Mouse (Mus musculus) heart, embryonic 11.5 days (tissue): ENCODE results near the gene Lpin3. TPM values are rescaled to one million over a fixed set of nuclear protein-coding genes. Genes with fewer than 3 reads are reported as not detected.

Experiments
- ATAC-seq: fragments of 200-750 bp; cut with Nextera tagmentation; replicated peaks from 2 replicates; pipeline ENCODE4 v1.8.0; 2017; ENCODE audit warnings: moderate library complexity; ENCODE audit not compliant: insufficient number of reproducible peaks, low FRiP score, low TSS enrichment
- H3K27ac ChIP-seq: fragments of 300-500 bp; sonication (generic); 2 replicates; pipeline ENCODE4 v1.5.1; 2014; ENCODE audit warnings: mild to moderate bottlenecking, low read depth, low read length
- H3K27me3 ChIP-seq: fragments of 300-500 bp; sonication (generic); 2 replicates; pipeline ENCODE4 v1.6.1; 2014; ENCODE audit warnings: mild to moderate bottlenecking, low read length, mixed read lengths; ENCODE audit not compliant: control insufficient read depth, insufficient read depth
- H3K36me3 ChIP-seq: fragments of 300-500 bp; sonication (generic); 2 replicates; pipeline ENCODE4 v1.6.1; 2014; ENCODE audit warnings: mild to moderate bottlenecking, low read length, moderate library complexity, mixed read lengths; ENCODE audit not compliant: control insufficient read depth, insufficient read depth
- H3K4me1 ChIP-seq: fragments of 300-500 bp; sonication (generic); 2 replicates; pipeline ENCODE4 v1.6.1; 2014; ENCODE audit warnings: low read length; ENCODE audit not compliant: control insufficient read depth, insufficient read depth
- H3K4me2 ChIP-seq: fragments of 300-500 bp; sonication (generic); 2 replicates; pipeline ENCODE4 v1.6.1; 2014; ENCODE audit warnings: mild to moderate bottlenecking, moderate library complexity
- H3K4me3 ChIP-seq: fragments of 300-500 bp; sonication (generic); 2 replicates; pipeline ENCODE4 v1.5.1; 2014; ENCODE audit warnings: low read depth, low read length
- H3K9ac ChIP-seq: fragments of 300-500 bp; sonication (generic); 2 replicates; pipeline ENCODE4 v1.6.1; 2014; ENCODE audit warnings: mild to moderate bottlenecking, low read depth, low read length, moderate library complexity
- H3K9me3 ChIP-seq: fragments of 300-500 bp; sonication (generic); replicated peaks from 2 replicates; pipeline ENCODE4 v1.6.1; 2016; ENCODE audit warnings: low read length; ENCODE audit not compliant: control insufficient read depth
- WGBS: fragments of 180-500 bp; shearing (Covaris S2); extraction: QIAGEN DNeasy Blood & Tissue Kit; methylation state at CpG from one replicate; pipeline ENCODE4 v1.1.7; 2014; ENCODE audit not compliant: insufficient replicate concordance; 5-methylcytosine and 5-hydroxymethylcytosine counted together
- polyA plus RNA-seq: library from polyadenylated mRNA; unstranded; fragments of >200 nt; fragmentation: Nextera tagmentation; extraction: Ambion mirVana; gene quantifications from 2 replicates; pipeline ENCODE4 v1.2.1, GENCODE M21; 2014

The Lpin3 gene
- polyA plus RNA-seq, 1 experiment from 2014 or later: 1.1 TPM

GRCm38 (mm10) chr2:160915821-160916610 is 35.5 kb downstream of the Lpin3 start:
- no peak overlapping the region for H3K4me2 ChIP-seq
- no peaks in the 10 kb centered on the region for H3K9me3 ChIP-seq
- WGBS: 61% methylated on average over 13 of the region's 13 CpGs
- H3K4me1 ChIP-seq: peaks cover 5% of the 10 kb centered on the region; the same call in 1 of the 2 replicates
- ATAC-seq: no peak
- no peak overlapping the region for H3K27ac ChIP-seq
- H3K27me3 ChIP-seq: peaks cover 36% of the 10 kb centered on the region
- H3K36me3 ChIP-seq: no peaks in the 10 kb centered on the region
- no peak overlapping the region for H3K4me3 ChIP-seq
- no peak overlapping the region for H3K9ac ChIP-seq

GRCm38 (mm10) chr2:160916714-160917113 is 36.2 kb downstream of the Lpin3 start:
- 82% methylated on average over 8 of the region's 8 CpGs for WGBS
- ATAC-seq: no peak
- no peaks in the 10 kb centered on the region for H3K9me3 ChIP-seq
- peaks cover 29% of the 10 kb centered on the region for H3K27me3 ChIP-seq
- H3K4me3 ChIP-seq: no peak overlapping the region
- H3K4me2 ChIP-seq: no peak overlapping the region
- no peak overlapping the region for H3K9ac ChIP-seq
- 0 out of 2 replicates have a peak, but pooled peaks cover 2% of the 10 kb centered on the region for H3K4me1 ChIP-seq
- H3K27ac ChIP-seq: no peak overlapping the region
- no peaks in the 10 kb centered on the region for H3K36me3 ChIP-seq

DNA sequence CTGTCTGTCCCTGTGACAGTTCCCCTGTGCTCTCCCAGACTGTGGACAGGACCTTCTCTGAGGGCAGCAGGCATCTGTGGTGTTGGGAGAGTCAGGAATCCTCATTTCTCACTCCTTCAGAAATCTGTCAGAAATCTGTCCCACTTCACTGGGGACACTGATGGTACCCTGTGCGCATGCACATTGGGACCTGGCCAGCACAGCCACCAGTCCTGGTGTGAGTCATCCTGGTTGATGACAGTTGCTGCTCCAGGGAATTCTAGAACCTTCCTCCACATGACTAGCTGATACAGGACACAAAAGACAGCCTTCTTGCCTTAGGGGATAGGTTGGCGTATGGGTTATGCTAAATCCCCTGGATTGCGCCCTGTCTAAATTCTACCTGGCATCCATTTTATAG is 36.8 kb downstream of the Lpin3 start:
- no peak overlapping the region for H3K9ac ChIP-seq
- H3K36me3 ChIP-seq: no peaks in the 10 kb centered on the region
- H3K27me3 ChIP-seq: peaks cover 23% of the 10 kb centered on the region
- no peak overlapping the region for H3K4me2 ChIP-seq
- H3K4me1 ChIP-seq: no peaks in the 10 kb centered on the region
- WGBS: 82% methylated on average over 3 of the region's 3 CpGs
- no peaks in the 10 kb centered on the region for H3K9me3 ChIP-seq
- no peak overlapping the region for H3K4me3 ChIP-seq
- ATAC-seq: no peak
- no peak overlapping the region for H3K27ac ChIP-seq

- no peaks in the 10 kb centered on the region for H3K36me3 ChIP-seq
- ATAC-seq: no peak
Measured at GRCm38 (mm10) chr2:160918154-160918929, 37.9 kb downstream of the Lpin3 start.

GRCm38 (mm10) chr2:160918930-160919215 is 38.4 kb downstream of the Lpin3 start:
- Histone ChIP-seq H3K9me3 (no peaks in the 10 kb centered on the region), H3K4me2 (no peak overlapping the region), H3K4me3 (no peak overlapping the region), H3K9ac (no peak overlapping the region), H3K27me3 (peaks cover 10% of the 10 kb centered on the region), H3K36me3 (no peaks in the 10 kb centered on the region), H3K4me1 (no peaks in the 10 kb centered on the region), H3K27ac (no peak overlapping the region)
- no peak for ATAC-seq
- WGBS: 76% methylated on average over 2 of the region's 2 CpGs

More at GRCm38 (mm10) chr2:160918154-160918929, 37.9 kb downstream of the Lpin3 start:
- Histone ChIP-seq H3K27me3 (peaks cover 13% of the 10 kb centered on the region), H3K9ac (no peak overlapping the region), H3K4me3 (no peak overlapping the region), H3K27ac (no peak overlapping the region), H3K9me3 (no peaks in the 10 kb centered on the region), H3K4me2 (no peak overlapping the region), H3K4me1 (no peaks in the 10 kb centered on the region)
- WGBS: 48% methylated on average over 8 of the region's 8 CpGs

DNA sequence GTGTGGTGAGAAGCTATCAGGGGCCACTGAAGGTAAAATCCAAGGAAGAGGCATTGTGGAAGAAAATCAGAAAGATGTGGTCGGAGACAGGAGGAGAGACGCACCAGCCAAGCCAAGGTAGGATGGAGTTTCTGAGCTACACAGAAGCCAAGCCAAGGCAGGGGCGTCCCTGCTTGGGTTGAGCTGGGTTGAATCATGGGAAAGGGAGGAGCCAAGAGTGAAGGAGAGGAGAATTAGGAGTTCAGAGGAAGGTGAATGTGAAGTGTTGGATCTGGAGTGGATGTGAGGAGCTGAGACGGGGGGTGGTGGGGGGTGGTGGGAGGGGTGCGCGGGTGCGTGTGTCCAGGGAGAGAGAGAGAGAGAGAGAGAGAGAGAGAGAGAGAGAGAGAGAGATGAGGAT is 40.8 kb downstream of the Lpin3 start:
- 48% methylated on average over 7 of the region's 7 CpGs for WGBS
- Histone ChIP-seq H3K27ac (no peak overlapping the region), H3K9ac (no peak overlapping the region), H3K4me3 (no peak overlapping the region), H3K27me3 (no peaks in the 10 kb centered on the region), H3K4me1 (no peaks in the 10 kb centered on the region), H3K36me3 (no peaks in the 10 kb centered on the region), H3K9me3 (no peaks in the 10 kb centered on the region), H3K4me2 (no peak overlapping the region)
- ATAC-seq: no peak

DNA sequence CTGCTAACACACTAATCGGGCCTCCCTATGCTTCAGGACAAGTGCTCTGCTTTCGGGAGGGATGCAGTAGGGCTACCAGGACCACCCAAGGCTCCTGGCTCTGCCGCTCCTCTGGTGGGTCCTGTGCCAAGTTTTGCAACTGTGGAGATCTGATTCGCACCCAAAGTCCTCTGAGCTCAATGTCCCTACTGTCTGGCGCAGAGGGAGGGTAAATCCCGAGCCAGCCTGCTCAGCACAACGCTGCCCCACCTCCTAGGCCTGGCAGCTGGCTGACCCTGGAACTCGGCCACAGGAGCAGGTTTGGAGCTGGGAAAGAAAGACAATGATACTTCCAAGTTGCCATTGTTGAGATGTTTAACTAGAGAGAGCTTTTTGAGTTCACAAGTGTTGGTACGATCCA is 44.7 kb downstream of the Lpin3 start:
- Histone ChIP-seq H3K27ac (no peak overlapping the region), H3K4me3 (no peak overlapping the region), H3K36me3 (no peaks in the 10 kb centered on the region), H3K9me3 (no peaks in the 10 kb centered on the region), H3K9ac (no peak overlapping the region), H3K4me2 (no peak overlapping the region), H3K27me3 (no peaks in the 10 kb centered on the region), H3K4me1 (no peaks in the 10 kb centered on the region)
- WGBS: 75% methylated on average over 9 of the region's 9 CpGs
- ATAC-seq: no peak

DNA sequence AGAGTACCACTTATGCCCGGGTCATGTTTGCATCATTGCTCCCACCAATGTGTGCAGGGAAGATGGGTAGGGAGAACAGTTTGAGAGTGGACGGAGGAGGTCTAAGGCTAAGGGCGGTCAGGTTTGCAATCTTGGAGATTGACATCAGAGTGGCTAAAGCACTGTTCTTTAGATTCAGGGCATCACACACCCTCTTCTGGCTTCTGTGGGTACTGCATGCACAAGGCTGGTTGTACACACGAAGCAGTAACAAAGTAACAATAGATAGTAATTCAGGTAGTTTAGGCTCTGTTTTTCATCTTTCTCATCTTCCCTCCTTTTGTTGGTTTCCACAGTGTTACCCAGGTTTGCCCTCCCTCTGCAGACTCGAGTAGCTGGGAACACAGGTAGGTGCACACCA is 50.9 kb downstream of the Lpin3 start:
- Histone ChIP-seq H3K27ac (no peak overlapping the region), H3K9ac (no peak overlapping the region), H3K9me3 (no peaks in the 10 kb centered on the region), H3K4me1 (no peaks in the 10 kb centered on the region), H3K27me3 (no peaks in the 10 kb centered on the region), H3K4me2 (no peak overlapping the region), H3K36me3 (no peaks in the 10 kb centered on the region), H3K4me3 (no peak overlapping the region)
- 90% methylated on average over 5 of the region's 5 CpGs for WGBS
- no peak for ATAC-seq
